Mouse (Mus musculus) forebrain, embryonic 16.5 days (tissue): ENCODE measurements around the gene Ckap4. TPM values are rescaled to one million over a fixed set of nuclear protein-coding genes. Genes with fewer than 3 reads are reported as not detected.

ENCODE experiments used
- ATAC-seq: fragments of 200-750 bp; cut with Nextera tagmentation; 2 replicates; pipeline ENCODE4 v1.8.0; 2017; ENCODE audit warnings: mild to moderate bottlenecking, moderate library complexity
- H3K27ac ChIP-seq: fragments of 300-500 bp; sonication (generic); 2 replicates; pipeline ENCODE4 v1.5.1; 2014; ENCODE audit warnings: low read length, control low read depth
- H3K27me3 ChIP-seq: fragments of 300-500 bp; sonication (generic); replicated peaks from 2 replicates; pipeline ENCODE4 v1.6.1; 2014; ENCODE audit warnings: low read length; ENCODE audit not compliant: control insufficient read depth, insufficient read depth
- H3K36me3 ChIP-seq: fragments of 300-500 bp; sonication (generic); 2 replicates; pipeline ENCODE4 v1.6.1; 2014; ENCODE audit not compliant: control insufficient read depth, insufficient read depth
- H3K4me1 ChIP-seq: fragments of 300-500 bp; sonication (generic); replicated peaks from 2 replicates; pipeline ENCODE4 v1.6.1; 2014; ENCODE audit warnings: low read length; ENCODE audit not compliant: control insufficient read depth, insufficient read depth
- H3K4me2 ChIP-seq: fragments of 300-500 bp; sonication (generic); 2 replicates; pipeline ENCODE4 v1.6.1; 2014; ENCODE audit warnings: mild to moderate bottlenecking, low read length, control low read depth
- H3K4me3 ChIP-seq: fragments of 300-500 bp; sonication (generic); replicated peaks from 2 replicates; pipeline ENCODE4 v1.5.1; 2014; ENCODE audit warnings: mild to moderate bottlenecking, low read length, control low read depth
- H3K9ac ChIP-seq: fragments of 300-500 bp; sonication (generic); replicated peaks from 2 replicates; pipeline ENCODE4 v1.6.1; 2014; ENCODE audit warnings: low read depth, low read length, control low read depth
- H3K9me3 ChIP-seq: fragments of 300-500 bp; sonication (generic); 2 replicates; pipeline ENCODE4 v1.6.1; 2016; ENCODE audit warnings: low read length; ENCODE audit not compliant: control insufficient read depth
- WGBS: fragments of 180-500 bp; shearing (Covaris S2); extraction: QIAGEN DNeasy Blood & Tissue Kit; methylation state at CpG from one replicate; pipeline ENCODE4 v1.1.7; 2014; 5-methylcytosine and 5-hydroxymethylcytosine counted together
- polyA plus RNA-seq: library from polyadenylated mRNA; unstranded; fragments of >200 nt; fragmentation: Nextera tagmentation; extraction: Ambion mirVana; gene quantifications from 2 replicates; pipeline ENCODE4 v1.2.1, GENCODE M21; 2015

Ckap4 gene
- polyA plus RNA-seq = 37.5 and 38.0 TPM in 2 replicates

DNA sequence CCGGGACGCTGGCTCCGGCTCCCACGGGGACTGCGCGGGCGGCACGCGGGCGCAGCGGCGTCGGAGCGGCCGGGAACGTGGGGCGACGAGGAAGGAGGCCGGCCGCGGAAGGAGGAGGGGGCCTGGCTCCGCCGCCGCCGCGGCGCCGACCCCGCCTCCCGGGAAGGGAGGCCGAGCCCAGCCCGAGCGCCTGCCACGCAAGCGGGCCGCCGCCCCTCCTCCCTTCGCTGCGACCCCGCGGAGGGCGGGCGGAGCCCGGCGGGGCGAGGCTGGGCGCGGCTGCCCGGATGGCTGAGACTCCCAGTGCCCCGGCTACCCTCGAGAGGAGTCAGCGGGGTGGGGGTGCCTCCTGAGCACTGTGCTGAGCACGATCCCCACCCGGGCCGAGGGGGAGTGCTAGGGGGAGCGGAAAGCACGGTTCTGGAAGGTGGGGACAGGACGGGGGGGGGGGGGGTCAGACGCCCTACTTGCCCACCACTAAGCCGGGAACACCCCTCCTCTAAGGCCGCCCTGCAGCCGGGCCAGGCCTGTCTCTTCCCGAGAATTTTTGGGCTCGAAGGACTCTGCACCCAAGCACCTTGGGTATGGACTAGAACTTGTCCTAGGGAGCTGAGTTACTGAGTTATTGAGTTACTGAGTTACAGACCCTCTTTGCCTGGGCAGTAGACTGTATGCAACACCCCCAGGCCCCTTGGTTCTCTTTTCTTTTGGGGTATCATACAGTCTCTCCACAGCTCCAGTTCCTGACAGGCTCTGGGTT, at the start of gene Ckap4:
Gene Ckap4, minus strand, starts transcription at position 151 of the 760 bp plus-strand sequence.
- Histone ChIP-seq H3K9ac (peak within 1 kb of the TSS; percentile 76), H3K27ac (peak within 1 kb of the TSS; percentile 62), H3K4me3 (peak within 1 kb of the TSS; percentile 53), H3K4me1 (peaks cover 37% of the 10 kb centered on the region), H3K9me3 (no peaks in the 10 kb centered on the region), H3K27me3 (no peaks in the 10 kb centered on the region), H3K36me3 (no peaks in the 10 kb centered on the region), H3K4me2 (peak within 1 kb of the TSS; percentile 67)
- WGBS = under 1% methylated on average over 29 of the region's 64 CpGs
- ATAC-seq = peak; percentile 91

DNA sequence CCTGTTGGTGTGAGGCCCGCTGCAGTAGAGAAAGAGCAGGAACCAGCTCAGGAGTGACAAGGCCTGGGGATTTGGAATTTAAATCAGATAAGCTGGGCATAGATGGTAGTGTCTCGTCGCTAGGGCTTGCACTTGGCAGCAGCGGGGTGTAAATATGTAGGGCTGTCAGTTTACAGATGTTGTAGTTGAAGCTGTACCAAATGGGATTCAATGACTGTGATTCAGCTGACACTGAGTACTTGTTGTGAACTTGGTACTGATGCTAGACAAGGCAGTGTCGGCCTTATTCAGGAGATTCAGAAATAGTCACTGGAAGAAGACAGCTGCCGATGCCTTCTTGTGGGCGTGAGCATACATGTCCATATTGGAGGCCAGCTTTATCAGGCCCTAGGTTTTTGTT, 48.4 kb upstream of the Ckap4 start:
- Histone ChIP-seq H3K36me3 (no peaks in the 10 kb centered on the region), H3K9me3 (no peaks in the 10 kb centered on the region), H3K4me2 (no peak overlapping the region), H3K27me3 (0 out of 2 replicates have a peak, but pooled peaks cover 5% of the 10 kb centered on the region), H3K9ac (no peak overlapping the region), H3K4me1 (peaks cover 11% of the 10 kb centered on the region), H3K4me3 (no peak overlapping the region), H3K27ac (no peak overlapping the region)
- 67% methylated on average over 7 of the region's 7 CpGs for WGBS
- no peak for ATAC-seq

DNA sequence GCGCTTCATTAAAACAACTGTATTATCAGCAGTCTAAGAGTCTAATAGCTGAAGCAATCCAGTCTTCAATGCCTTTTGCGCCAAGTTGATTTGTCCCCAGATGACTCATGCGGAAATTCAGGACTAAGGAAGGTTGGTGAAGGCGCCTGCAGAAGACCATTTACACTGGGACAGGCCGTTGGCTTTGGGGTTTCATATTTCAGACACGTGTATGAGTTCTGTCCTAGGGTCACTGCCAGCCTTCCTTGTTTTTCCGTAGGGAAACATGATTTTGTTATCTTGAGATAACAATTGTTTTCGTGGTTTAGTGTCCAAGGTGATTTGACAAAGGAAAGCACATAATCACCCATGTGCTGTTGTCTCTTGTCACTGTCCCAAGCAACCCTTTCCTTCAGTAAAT, 47.3 kb upstream of the Ckap4 start:
- H3K4me3 ChIP-seq = no peak overlapping the region
- peaks cover 11% of the 10 kb centered on the region for H3K4me1 ChIP-seq
- H3K9me3 ChIP-seq = no peaks in the 10 kb centered on the region
- no peak overlapping the region for H3K4me2 ChIP-seq
- H3K36me3 ChIP-seq = no peaks in the 10 kb centered on the region
- H3K9ac ChIP-seq = no peak overlapping the region
- no peak for ATAC-seq
- no peak overlapping the region for H3K27ac ChIP-seq
- H3K27me3 ChIP-seq = 0 out of 2 replicates have a peak, but pooled peaks cover 5% of the 10 kb centered on the region
- 80% methylated on average over 8 of the region's 8 CpGs for WGBS

DNA sequence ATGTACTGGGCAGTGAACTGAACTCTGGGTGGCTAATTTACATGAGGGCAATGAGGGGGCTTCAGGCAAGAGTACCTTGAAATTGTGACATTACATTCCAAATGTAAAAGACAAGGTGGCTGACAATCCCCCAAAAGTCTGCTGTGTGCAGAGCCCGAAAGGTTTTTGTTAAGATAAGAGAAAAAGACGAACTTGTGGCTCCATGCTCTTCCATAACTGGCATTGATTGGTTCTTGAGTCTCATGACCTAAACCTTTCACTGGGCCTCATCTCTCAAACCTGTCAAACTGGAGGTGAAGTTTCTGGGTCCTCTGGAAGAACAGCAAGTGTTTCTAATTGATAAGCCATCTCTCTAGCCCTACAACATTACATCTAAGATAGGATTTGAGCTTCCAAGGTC, 45.7 kb upstream of the Ckap4 start:
- H3K4me3 ChIP-seq = no peak overlapping the region
- H3K36me3 ChIP-seq = no peaks in the 10 kb centered on the region
- no peaks in the 10 kb centered on the region for H3K9me3 ChIP-seq
- 76% methylated on average over 2 of the region's 2 CpGs for WGBS
- no peak overlapping the region for H3K9ac ChIP-seq
- peaks cover 13% of the 10 kb centered on the region for H3K4me1 ChIP-seq
- no peak overlapping the region for H3K27ac ChIP-seq
- 0 out of 2 replicates have a peak, but pooled peaks cover 5% of the 10 kb centered on the region for H3K27me3 ChIP-seq
- H3K4me2 ChIP-seq = no peak overlapping the region
- ATAC-seq = no peak

DNA sequence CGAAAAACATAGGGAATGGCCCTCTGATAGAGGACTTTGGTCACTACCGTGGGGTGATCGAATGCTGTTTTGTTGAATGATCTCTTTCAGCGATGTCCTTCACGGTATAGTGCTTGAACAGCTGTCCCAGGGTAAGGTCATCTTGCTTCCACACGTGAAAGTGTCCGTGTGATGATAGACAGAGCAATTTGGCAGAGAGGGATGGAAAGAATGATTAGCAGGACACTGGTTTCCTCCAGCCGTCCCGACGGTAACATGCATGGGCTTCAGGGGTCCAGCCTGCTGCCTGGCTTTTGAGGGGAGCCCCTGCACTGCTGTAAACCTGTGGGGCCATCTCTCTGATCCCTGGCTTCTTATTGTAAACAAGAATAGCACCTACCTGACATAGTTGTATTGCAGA, 44.9 kb upstream of the Ckap4 start:
- 86% methylated on average over 10 of the region's 10 CpGs for WGBS

DNA sequence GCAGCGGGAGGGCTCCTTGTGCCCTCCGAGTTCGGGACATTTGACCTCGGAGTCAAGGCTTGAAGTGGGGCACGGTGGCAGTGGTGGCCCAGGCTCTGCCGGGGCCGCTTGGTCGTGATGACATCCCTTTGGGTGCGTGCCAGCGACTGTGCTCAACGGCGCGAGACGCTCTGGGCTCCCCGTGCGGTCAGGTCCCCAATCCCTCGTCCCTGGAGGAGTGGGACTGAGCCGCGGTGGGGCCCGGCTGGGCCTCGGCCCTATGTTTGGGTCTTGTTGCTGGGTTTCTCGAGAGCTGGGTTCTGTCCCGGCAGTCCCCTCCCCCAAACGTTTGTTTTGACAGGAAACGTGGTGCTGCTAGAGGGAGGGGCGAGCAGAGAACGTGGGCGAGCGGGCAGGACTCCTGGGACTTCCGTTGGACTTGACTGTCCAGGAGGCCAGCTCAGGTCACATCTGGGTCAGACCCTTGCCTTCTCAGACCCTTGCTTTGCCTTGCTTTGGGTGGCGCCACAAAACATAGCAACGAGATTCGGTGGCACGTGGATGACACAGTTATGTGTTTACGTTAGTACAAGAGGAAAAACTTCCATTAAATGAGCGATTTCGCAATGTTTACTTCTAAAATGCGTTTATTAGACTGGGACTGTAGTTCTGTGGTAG, 43.3 kb upstream of the Ckap4 start:
- WGBS = 2% methylated on average over 38 of the region's 38 CpGs
- Histone ChIP-seq H3K27me3 (0 out of 2 replicates have a peak, but pooled peaks cover 5% of the 10 kb centered on the region), H3K9ac (peak overlapping the region; percentile 72), H3K36me3 (no peaks in the 10 kb centered on the region), H3K9me3 (no peaks in the 10 kb centered on the region), H3K4me2 (peak overlapping the region; percentile 75), H3K4me1 (peaks cover 13% of the 10 kb centered on the region), H3K4me3 (peak overlapping the region; percentile 71), H3K27ac (peak overlapping the region; percentile 67; the same call in 1 of the 2 replicates)
- peak; percentile 36 for ATAC-seq

More for the DNA sequence above, 44.9 kb upstream of the Ckap4 start:
- H3K9me3 ChIP-seq = no peaks in the 10 kb centered on the region
- no peak overlapping the region for H3K4me3 ChIP-seq
- no peak for ATAC-seq
- 0 out of 2 replicates have a peak, but pooled peaks cover 5% of the 10 kb centered on the region for H3K27me3 ChIP-seq
- H3K4me2 ChIP-seq = no peak overlapping the region
- H3K4me1 ChIP-seq = peaks cover 13% of the 10 kb centered on the region
- no peak overlapping the region for H3K9ac ChIP-seq
- H3K36me3 ChIP-seq = no peaks in the 10 kb centered on the region
- H3K27ac ChIP-seq = no peak overlapping the region

DNA sequence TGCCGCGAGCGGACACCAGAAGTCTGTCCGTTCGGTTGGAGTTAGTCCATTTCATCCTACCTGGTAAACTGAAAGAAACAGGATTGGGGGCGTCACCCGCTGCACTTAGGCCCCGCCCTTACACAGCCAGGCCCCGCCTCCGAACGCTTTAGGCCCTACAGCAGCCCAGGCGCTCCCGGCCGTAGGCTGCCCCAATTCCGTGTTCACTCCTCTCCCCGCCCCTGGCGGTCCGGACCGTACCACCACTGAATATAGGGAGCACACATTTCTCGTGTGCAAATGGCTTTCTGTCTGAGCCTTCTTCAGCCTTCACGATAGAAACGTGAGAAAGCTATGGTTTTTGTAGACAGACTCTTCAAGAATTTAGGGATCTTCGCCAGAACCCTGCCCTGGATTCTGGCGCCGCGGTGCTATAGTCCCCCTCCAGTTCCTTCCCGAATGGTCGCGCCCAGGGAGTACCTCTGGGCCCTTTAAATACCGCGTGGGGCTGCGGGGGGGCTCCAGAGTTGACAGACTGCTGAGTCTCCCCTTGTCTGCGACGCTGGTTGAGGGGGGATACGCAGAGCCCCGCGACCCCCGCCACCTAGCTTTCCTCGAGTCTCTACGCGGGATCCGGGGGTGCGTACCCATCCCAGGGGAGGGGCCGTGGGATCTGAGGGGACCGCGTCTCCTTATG, 42.7 kb upstream of the Ckap4 start, which contains the start of gene Tcp11l2:
Gene Tcp11l2, plus strand, starts transcription at position 232 of the 676 bp plus-strand sequence.
- peak within 1 kb of the TSS; percentile 71 for H3K4me3 ChIP-seq
- ATAC-seq = peak; percentile 99
- H3K9ac ChIP-seq = peak within 1 kb of the TSS; percentile 72
- peak within 1 kb of the TSS; percentile 67 for H3K27ac ChIP-seq
- H3K4me2 ChIP-seq = peak within 1 kb of the TSS; percentile 75
- H3K36me3 ChIP-seq = no peaks in the 10 kb centered on the region
- 0 out of 2 replicates have a peak, but pooled peaks cover 5% of the 10 kb centered on the region for H3K27me3 ChIP-seq
- H3K9me3 ChIP-seq = no peaks in the 10 kb centered on the region
- WGBS = under 1% methylated on average over 46 of the region's 46 CpGs
- peaks cover 13% of the 10 kb centered on the region for H3K4me1 ChIP-seq

DNA sequence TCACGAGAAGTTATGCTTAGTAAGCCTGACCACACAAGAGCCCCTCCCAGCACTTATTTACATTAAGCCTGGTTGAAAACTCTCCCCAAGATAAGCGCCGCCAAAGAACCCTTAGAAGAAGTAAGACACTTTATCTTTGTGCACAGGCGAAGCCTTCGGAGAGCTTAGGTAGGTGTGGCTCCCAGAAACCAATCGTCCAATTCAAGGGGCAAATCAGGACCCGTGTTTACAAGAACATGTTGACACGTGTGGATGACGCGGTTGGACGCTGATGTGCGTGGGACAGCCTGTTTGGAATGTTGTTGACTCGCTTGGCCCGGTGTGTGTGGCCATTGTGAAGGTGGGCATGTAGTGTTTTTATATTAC, 42.1 kb upstream of the Ckap4 start:
- Histone ChIP-seq H3K4me2 (peak overlapping the region; percentile 75), H3K9me3 (no peaks in the 10 kb centered on the region), H3K27me3 (0 out of 2 replicates have a peak, but pooled peaks cover 5% of the 10 kb centered on the region), H3K4me1 (peaks cover 13% of the 10 kb centered on the region), H3K27ac (no peak overlapping the region), H3K36me3 (no peaks in the 10 kb centered on the region), H3K9ac (peak overlapping the region; percentile 7; the same call in 1 of the 2 replicates), H3K4me3 (peak overlapping the region; percentile 71)
- peak; percentile 81 for ATAC-seq
- under 1% methylated on average over 14 of the region's 14 CpGs for WGBS
